Comparison of ENCODE assay signal across 9 mouse cellular contexts in genomic region chr7:101503351-101503750, GRCm38 (mm10).
DNase-seq lines count a peak whose midpoint lies in the region; ATAC-seq and TF ChIP-seq lines count a peak whose summit lies in the region.
"Had no signal": no experiment of that assay in that cellular context is flagged by ENCODE, and none has a peak within 500 bp of the region (broad histone marks: within the 10 kb centered on the region; RNA-seq: fewer than 3 reads in every experiment).

No protein-coding gene starts in this region.

- no peak overlapping the region for H3K4me2 ChIP-seq in kidney, postnatal 0 days (ENCODE audit: low read length)

- H3K9me3 ChIP-seq in kidney, postnatal 0 days (replicated peaks; ENCODE audit: low read length), result no peaks in the 10 kb centered on the region

- ATAC-seq in cerebellum, adult (ENCODE audit: insufficient number of reproducible peaks, low FRiP score, low TSS enrichment), result no peak; the same call in 1 of the 2 replicates
- peak; percentile 68 for ATAC-seq in CD4-positive, CD25-positive, alpha-beta regulatory T cell, adult 4 months
- ATAC-seq in kidney, postnatal 0 days (replicated peaks; ENCODE audit: low FRiP score, low read depth), result no peak
- peak; percentile 59; the same call in 1 of the 2 replicates for ATAC-seq in megakaryocyte-erythroid progenitor cell, adult 5-6 weeks (replicated peaks; ENCODE audit: low FRiP score, low TSS enrichment, poor library complexity, severe bottlenecking)
- ATAC-seq: Patski had no signal

- H3K4me3 ChIP-seq in kidney, postnatal 0 days (replicated peaks; ENCODE audit: low read depth, low read length), result no peak overlapping the region

- 28% methylated on average over 8 of the region's 8 CpGs for WGBS in kidney, postnatal 0 days

- no peak overlapping the region for H3K9ac ChIP-seq in kidney, postnatal 0 days (ENCODE audit: low read depth, low read length)

- no peak overlapping the region for H3K27ac ChIP-seq in kidney, postnatal 0 days

- no peaks in the 10 kb centered on the region for H3K27me3 ChIP-seq in kidney, postnatal 0 days (ENCODE audit: insufficient read depth, low read length)
- H3K27me3 ChIP-seq: Patski had no signal

- peak; percentile 86 for TF ChIP-seq CTCF in kidney, postnatal 0 days (IDR thresholded peaks at IDR 0.05; ENCODE audit: low read depth)

- H3K36me3 ChIP-seq in kidney, postnatal 0 days (ENCODE audit: insufficient read depth, low read length), result no peaks in the 10 kb centered on the region

- peak; percentile 21 to 22 for DNase-seq in cerebellum, adult 18-20 months
- peak; percentile 30 for DNase-seq in c-Kit-positive CD71-positive TER-119-negative erythroid progenitor cells, embryonic 14.5 days (ENCODE audit: low read depth)
- DNase-seq in gastrocnemius, adult 8-10 months (ENCODE audit: low spot score in 2 of 2), result peak; percentile 59 to 61
- DNase-seq in kidney, postnatal 0 days (ENCODE audit: low spot score), result peak; percentile 84
- DNase-seq in spleen, postnatal 36 days (ENCODE audit: low spot score in 2 of 2), result peak; percentile 68 to 70

- 0 out of 2 replicates have a peak, but pooled peaks cover 5% of the 10 kb centered on the region for H3K4me1 ChIP-seq in kidney, postnatal 0 days (replicated peaks; ENCODE audit: insufficient read depth, low read length)

Comparison
In these comparisons a context has a peak if more than half of its experiments do, and no peak if none do; other contexts are left out.
1. DNase-seq: peak in every context shown above with its lines; median percentile 84 in kidney, postnatal 0 days; 69 in spleen, postnatal 36 days; 60 in gastrocnemius, adult 8-10 months; 30 in c-Kit-positive CD71-positive TER-119-negative erythroid progenitor cells, embryonic 14.5 days; 22 in cerebellum, adult 18-20 months.
2. ATAC-seq: peak in CD4-positive, CD25-positive, alpha-beta regulatory T cell, adult 4 months (single experiment) and megakaryocyte-erythroid progenitor cell, adult 5-6 weeks (single experiment); none in cerebellum, adult (single experiment) and kidney, postnatal 0 days (single experiment).